ENCODE assay signal across 29 mouse cellular contexts in the genomic region with DNA sequence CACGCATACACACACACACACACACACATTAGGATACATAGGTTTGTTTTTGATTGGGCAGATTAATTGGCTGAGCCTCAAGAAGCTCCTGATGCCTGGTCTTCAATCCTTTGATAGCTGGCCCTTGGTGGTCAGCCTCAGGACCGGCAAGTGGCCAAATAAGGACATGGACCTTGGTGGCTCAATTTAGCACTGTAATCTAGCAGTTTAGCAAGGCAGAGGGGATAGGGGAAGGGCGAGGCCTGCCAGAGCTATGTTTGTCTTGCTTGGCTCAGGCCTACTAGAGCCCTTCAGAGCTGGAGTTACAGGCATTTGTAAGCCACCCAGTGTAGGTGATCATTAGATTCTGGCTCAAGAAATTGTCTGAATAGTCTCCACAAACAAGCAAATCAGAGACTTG.
DNase-seq lines count a peak whose midpoint lies in the region; ATAC-seq and TF ChIP-seq lines count a peak whose summit lies in the region.
"Had no signal": no experiment of that assay in that cellular context is flagged by ENCODE, and none has a peak within 500 bp of the region (broad histone marks: within the 10 kb centered on the region; RNA-seq: fewer than 3 reads in every experiment).

No protein-coding gene starts in this region.

- H3K4me2 ChIP-seq in heart, embryonic 11.5 days: no peak overlapping the region
- H3K4me2 ChIP-seq in heart, embryonic 13.5 days: no peak overlapping the region
- H3K4me2 ChIP-seq: embryonic facial prominence, embryonic 12.5 days; hindbrain, embryonic 15.5 days; kidney, embryonic 15.5 days; limb, embryonic 15.5 days; liver, embryonic 13.5 days; midbrain, embryonic 13.5 days had no signal

- no peak overlapping the region for H3K4me3 ChIP-seq in heart, embryonic 11.5 days (ENCODE audit: low read depth, low read length)
- H3K4me3 ChIP-seq in cortical plate, adult 2 months (ENCODE audit: insufficient read depth, low read length): no peak overlapping the region
- H3K4me3 ChIP-seq in heart, embryonic 13.5 days: no peak overlapping the region
- H3K4me3 ChIP-seq: embryonic facial prominence, embryonic 12.5 days; hindbrain, embryonic 15.5 days; kidney, embryonic 15.5 days; limb, embryonic 10.5 days; limb, embryonic 15.5 days; liver, embryonic 13.5 days; midbrain, embryonic 13.5 days had no signal

- no peak for DNase-seq in heart, adult 11 months
- DNase-seq in heart, postnatal 10 days: peak; percentile 27 to 44
- no peak for DNase-seq in thymus, postnatal 25 days
- no peak for DNase-seq in right cerebral cortex, postnatal 36 days (ENCODE audit: low spot score in 2 of 2)
- DNase-seq: adrenal gland, postnatal 36 days; cerebellum, adult 8-10 months; cerebellum, postnatal 36 days; embryo, embryonic 11 days; gastrocnemius, postnatal 14 days; kidney, adult 18-20 months; kidney, postnatal 25 days; liver, embryonic 13.5 days; lung, adult 2 months; lung, postnatal 10 days; thymus, adult 2 months; thymus, postnatal 4 days had no signal

- no peak for ATAC-seq in heart, embryonic 11.5 days (replicated peaks; ENCODE audit: insufficient number of reproducible peaks, low FRiP score, low TSS enrichment)
- ATAC-seq in heart, embryonic 13.5 days (ENCODE audit: extremely low read depth, insufficient number of reproducible peaks, low FRiP score, low TSS enrichment): no peak
- ATAC-seq: CD4-positive, CD25-positive, alpha-beta regulatory T cell, adult 4 months; forebrain, embryonic 14.5 days; inflammation-experienced regulatory T-cells, adult 6 months; midbrain, embryonic 13.5 days had no signal

- H3K9ac ChIP-seq in heart, embryonic 11.5 days (ENCODE audit: low read depth, low read length): no peak overlapping the region
- no peak overlapping the region for H3K9ac ChIP-seq in heart, embryonic 13.5 days
- H3K9ac ChIP-seq: embryonic facial prominence, embryonic 12.5 days; hindbrain, embryonic 15.5 days; kidney, embryonic 15.5 days; limb, embryonic 15.5 days; liver, embryonic 13.5 days; midbrain, embryonic 13.5 days had no signal

- H3K27ac ChIP-seq in heart, embryonic 11.5 days (ENCODE audit: low read depth, low read length): 0 out of 2 replicates have a peak overlapping the region, but pooled peaks have one; percentile 22
- peak overlapping the region; percentile 54 for H3K27ac ChIP-seq in cortical plate, adult 2 months (ENCODE audit: insufficient read depth, low read length)
- peak overlapping the region; percentile 71 for H3K27ac ChIP-seq in heart, embryonic 13.5 days (replicated peaks)
- H3K27ac ChIP-seq: embryonic facial prominence, embryonic 12.5 days; hindbrain, embryonic 15.5 days; kidney, embryonic 15.5 days; limb, embryonic 10.5 days; limb, embryonic 15.5 days; liver, embryonic 13.5 days; macrophage; midbrain, embryonic 13.5 days had no signal

- no peaks in the 10 kb centered on the region for H3K27me3 ChIP-seq in heart, embryonic 11.5 days (ENCODE audit: control insufficient read depth, insufficient read depth, low read length)
- no peaks in the 10 kb centered on the region for H3K27me3 ChIP-seq in heart, embryonic 13.5 days (replicated peaks)
- H3K27me3 ChIP-seq: embryonic facial prominence, embryonic 12.5 days; hindbrain, embryonic 15.5 days; kidney, embryonic 15.5 days; limb, embryonic 15.5 days; liver, embryonic 13.5 days; midbrain, embryonic 13.5 days had no signal

- intact Hi-C loops in heart, postnatal 10 days (cut with DNase I): no loop called here

- 45% methylated on average over 3 of the region's 3 CpGs for WGBS in heart, embryonic 11.5 days (ENCODE audit: insufficient replicate concordance)
- WGBS in heart, embryonic 13.5 days: 42% methylated on average over 3 of the region's 3 CpGs

- 0 out of 2 replicates have a peak, but pooled peaks cover 4% of the 10 kb centered on the region for H3K4me1 ChIP-seq in heart, embryonic 11.5 days (ENCODE audit: control insufficient read depth, insufficient read depth, low read length)
- H3K4me1 ChIP-seq in cortical plate, adult 2 months (ENCODE audit: control insufficient read depth, insufficient read depth, low read length): peaks cover 13% of the 10 kb centered on the region
- H3K4me1 ChIP-seq in heart, embryonic 13.5 days: peaks cover 9% of the 10 kb centered on the region
- H3K4me1 ChIP-seq: embryonic facial prominence, embryonic 12.5 days; hindbrain, embryonic 15.5 days; kidney, embryonic 15.5 days; limb, embryonic 10.5 days; limb, embryonic 15.5 days; liver, embryonic 13.5 days; midbrain, embryonic 13.5 days had no signal

- no peaks in the 10 kb centered on the region for H3K9me3 ChIP-seq in heart, embryonic 11.5 days (replicated peaks; ENCODE audit: control insufficient read depth, low read length)
- no peaks in the 10 kb centered on the region for H3K9me3 ChIP-seq in heart, embryonic 13.5 days
- H3K9me3 ChIP-seq: embryonic facial prominence, embryonic 12.5 days; hindbrain, embryonic 15.5 days; kidney, embryonic 15.5 days; limb, embryonic 10.5 days; limb, embryonic 15.5 days; liver, embryonic 13.5 days; midbrain, embryonic 13.5 days had no signal

- TF ChIP-seq POLR2A in cortical plate, adult 2 months (IDR thresholded peaks at IDR 0.05; ENCODE audit: extremely low read depth, insufficient read depth, low read length): no peak

- no peak for TF ChIP-seq CTCF in cortical plate, adult 2 months (IDR thresholded peaks at IDR 0.05; ENCODE audit: extremely low read depth, insufficient read depth, low read length)

- no peaks in the 10 kb centered on the region for H3K36me3 ChIP-seq in heart, embryonic 11.5 days (ENCODE audit: control insufficient read depth, insufficient read depth, low read length)
- H3K36me3 ChIP-seq in heart, embryonic 13.5 days: no peaks in the 10 kb centered on the region
- H3K36me3 ChIP-seq: embryonic facial prominence, embryonic 12.5 days; hindbrain, embryonic 15.5 days; kidney, embryonic 15.5 days; limb, embryonic 10.5 days; limb, embryonic 15.5 days; liver, embryonic 13.5 days; midbrain, embryonic 13.5 days had no signal

Comparison
In these comparisons a context has a peak if more than half of its experiments do, and no peak if none do; other contexts are left out.
1. DNase-seq: peak in heart, postnatal 10 days (2 of 2); none in heart, adult 11 months (single experiment), thymus, postnatal 25 days (single experiment) and right cerebral cortex, postnatal 36 days (0 of 2).
2. Peak in every context shown above with its lines, with median percentiles within 50 percentile points of each other: H3K27ac ChIP-seq.